Mouse (Mus musculus) E14TG2a.4 (cell line): ENCODE results near the gene Tnfrsf9.

Source experiments
- CTCF ChIP-seq: conservative IDR thresholded peaks from 2 replicates; pipeline ENCODE4 v1.5.1; 2014; ENCODE audit warnings: low read length
- NANOG ChIP-seq: IDR thresholded peaks from 2 replicates; pipeline ENCODE4 v1.6.1; 2014; ENCODE audit warnings: borderline replicate concordance, low read length, mixed read lengths

- TF ChIP-seq CTCF: no peak; the same call in 1 of the 2 replicates
- no peak for TF ChIP-seq NANOG
Observed at GRCm38 (mm10) chr4:150978156-150978910, 64.0 kb downstream of the Tnfrsf9 start.
